Mouse (Mus musculus) spleen, adult 2 months (tissue): Measurements from ENCODE around the gene Pkd1l3. TPM values are rescaled to one million over a fixed set of nuclear protein-coding genes. Genes with fewer than 3 reads are reported as not detected.

Source experiments
- DNase-seq, 2 experiments: peaks; one replicate each; pipeline versions ENCODE4 v3.0.0 to v3.0.0-alpha.2; 2012 to 2021; ENCODE audit warnings: low spot score in 2 of 2, low read depth in 1 of 2
- H3K27ac ChIP-seq: fragments of 200-500 bp; 2 replicates; pipeline ENCODE4 v1.5.1; 2012; ENCODE audit warnings: low read length, inconsistent platforms; ENCODE audit not compliant: insufficient read depth
- H3K27me3 ChIP-seq: fragments of 200-500 bp; 2 replicates; pipeline ENCODE4 v1.6.1; 2012; ENCODE audit warnings: mild to moderate bottlenecking, moderate library complexity, low read length, inconsistent platforms; ENCODE audit not compliant: control insufficient read depth, insufficient read depth
- H3K36me3 ChIP-seq: fragments of 200-500 bp; 2 replicates; pipeline ENCODE4 v1.6.1; 2012; ENCODE audit warnings: mild to moderate bottlenecking, low read length, inconsistent platforms; ENCODE audit not compliant: control insufficient read depth, insufficient read depth
- H3K4me1 ChIP-seq: fragments of 200-500 bp; 2 replicates; pipeline ENCODE4 v1.6.1; 2011; ENCODE audit warnings: inconsistent platforms; ENCODE audit not compliant: control insufficient read depth, insufficient read depth, insufficient read length
- H3K4me3 ChIP-seq: fragments of 200-500 bp; 2 replicates; pipeline ENCODE4 v1.5.1; 2011; ENCODE audit warnings: mild to moderate bottlenecking, inconsistent platforms; ENCODE audit not compliant: insufficient read depth, insufficient read length; ENCODE audit errors: extremely low read depth
- CTCF ChIP-seq: fragments of 200-500 bp; IDR thresholded peaks from 2 replicates; pipeline ENCODE4 v1.5.1; 2011; ENCODE audit warnings: mild to moderate bottlenecking, inconsistent platforms; ENCODE audit not compliant: insufficient read depth, insufficient read length, insufficient replicate concordance; ENCODE audit errors: extremely low read depth
- POLR2A ChIP-seq: fragments of 200-500 bp; IDR thresholded peaks from 2 replicates; pipeline ENCODE4 v1.6.1; 2011; ENCODE audit warnings: low read depth, low read length, inconsistent platforms
- WGBS: fragments of 180-500 bp; shearing (Covaris S2); methylation state at CpG from one replicate; pipeline ENCODE4 v1.1.7; 2018; 5-methylcytosine and 5-hydroxymethylcytosine counted together
- polyA plus RNA-seq: library from polyadenylated mRNA; depleted of rRNA; stranded (reverse); fragments of >200 nt; gene quantifications from 2 replicates; pipeline ENCODE4 v1.2.3, GENCODE M21; 2012

The Pkd1l3 gene
- polyA plus RNA-seq, 1 experiment, result 0.91 TPM

GRCm38 (mm10) chr8:109615569-109615968 lies 1.3 kb downstream of the Pkd1l3 start:
- Histone ChIP-seq H3K27me3 (no peaks in the 10 kb centered on the region), H3K27ac (no peak overlapping the region), H3K4me1 (no peaks in the 10 kb centered on the region), H3K4me3 (no peak overlapping the region), H3K36me3 (no peaks in the 10 kb centered on the region)
- 80% methylated on average over 3 of the region's 3 CpGs for WGBS
- DNase-seq, result no peak
- TF ChIP-seq CTCF (no peak), POLR2A (no peak)

DNA sequence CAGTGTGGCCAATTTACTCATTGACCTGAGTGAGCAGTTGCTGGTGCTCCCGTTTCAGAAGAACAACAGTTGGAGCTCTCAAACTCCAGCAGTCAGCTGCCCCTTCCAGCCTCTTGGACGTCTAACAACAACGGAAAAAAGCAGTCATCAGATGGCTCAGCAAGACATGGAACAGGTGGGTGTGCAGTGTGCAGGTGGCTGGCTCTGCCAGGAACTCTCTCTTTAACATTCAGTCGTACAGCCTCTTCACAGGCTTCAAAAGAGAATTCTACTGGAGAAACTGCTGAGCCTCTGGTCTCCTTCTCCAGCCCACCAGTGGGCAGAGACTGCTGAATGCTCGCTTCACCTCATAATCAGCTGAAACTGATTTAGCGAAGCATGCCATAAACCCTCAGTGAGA lies 14.3 kb downstream of the Pkd1l3 start:
- Histone ChIP-seq H3K27me3 (no peaks in the 10 kb centered on the region), H3K36me3 (no peaks in the 10 kb centered on the region), H3K4me3 (no peak overlapping the region), H3K27ac (no peak overlapping the region), H3K4me1 (no peaks in the 10 kb centered on the region)
- no peak for DNase-seq
- 81% methylated on average over 6 of the region's 6 CpGs for WGBS
- TF ChIP-seq POLR2A (no peak), CTCF (no peak)

- Histone ChIP-seq H3K36me3 (no peaks in the 10 kb centered on the region), H3K27me3 (no peaks in the 10 kb centered on the region), H3K27ac (no peak overlapping the region), H3K4me3 (no peak overlapping the region), H3K4me1 (no peaks in the 10 kb centered on the region)
- DNase-seq, result no peak
- 85% methylated on average over 5 of the region's 5 CpGs for WGBS
- TF ChIP-seq CTCF (no peak), POLR2A (no peak)
Measured at GRCm38 (mm10) chr8:109632498-109632897, 18.2 kb downstream of the Pkd1l3 start.

DNA sequence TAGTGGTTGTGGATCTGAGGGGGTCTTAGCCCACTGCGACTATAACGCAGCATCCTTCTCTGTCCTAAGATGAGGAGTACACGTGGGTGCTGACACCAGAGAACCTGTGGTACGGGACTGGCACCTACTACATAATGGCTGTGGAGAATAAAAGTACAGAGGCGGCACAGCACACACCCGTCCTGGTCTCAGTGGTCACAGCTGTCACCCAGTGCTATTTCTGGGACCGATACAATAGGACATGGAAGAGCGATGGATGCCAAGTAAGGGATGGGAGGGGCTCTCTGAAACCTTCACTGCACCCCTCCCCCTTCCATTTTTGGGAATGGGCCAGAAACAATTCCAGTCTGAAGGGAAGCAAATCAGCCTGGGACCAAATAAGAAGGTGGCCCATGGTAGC lies 20.8 kb downstream of the Pkd1l3 start:
- Histone ChIP-seq H3K27ac (no peak overlapping the region), H3K4me1 (no peaks in the 10 kb centered on the region), H3K4me3 (no peak overlapping the region), H3K27me3 (no peaks in the 10 kb centered on the region), H3K36me3 (no peaks in the 10 kb centered on the region)
- no peak for DNase-seq
- 94% methylated on average over 8 of the region's 8 CpGs for WGBS
- TF ChIP-seq CTCF, result no peak
- no peak for TF ChIP-seq POLR2A

DNA sequence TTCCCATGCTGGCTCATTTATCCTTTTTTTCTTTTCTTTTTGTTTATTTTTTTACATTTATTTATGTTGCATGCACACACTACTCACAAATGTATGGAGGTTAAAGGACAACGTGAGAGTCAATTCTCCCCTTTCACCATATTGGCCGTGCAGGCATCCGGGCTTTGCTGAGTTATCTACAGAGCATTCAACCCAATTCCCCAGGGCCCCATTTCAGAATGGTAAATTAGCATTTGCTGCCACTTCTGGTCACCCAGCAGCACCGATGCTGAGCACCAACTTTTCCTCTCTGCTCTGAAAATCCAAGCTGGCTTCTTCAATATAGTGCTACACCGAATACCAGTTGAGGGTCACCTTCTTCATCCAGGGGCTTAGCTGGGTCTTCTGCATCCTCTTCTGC lies 24.5 kb downstream of the Pkd1l3 start:
- WGBS, result 82% methylated on average over 5 of the region's 5 CpGs

DNA sequence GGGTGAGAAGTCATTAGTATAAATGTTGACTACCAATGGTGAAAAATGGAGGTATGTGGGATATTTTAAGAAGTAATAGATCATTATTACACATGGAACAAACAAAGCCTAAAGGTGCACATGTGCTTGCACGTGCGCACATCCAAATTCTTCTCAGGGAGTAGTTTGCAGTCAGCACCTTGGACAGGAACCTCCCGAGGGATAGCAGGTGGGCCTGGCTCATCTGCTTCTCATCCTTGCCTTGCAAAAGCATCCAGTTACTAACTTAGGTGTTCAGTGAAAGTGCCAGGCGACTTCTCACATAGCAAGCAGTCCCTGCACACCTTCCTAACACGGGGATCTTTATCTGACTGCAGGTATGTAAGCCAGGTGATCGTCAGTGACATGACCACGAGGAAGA lies 26.1 kb downstream of the Pkd1l3 start:
- H3K27me3 ChIP-seq, result no peaks in the 10 kb centered on the region
- no peak for DNase-seq
- H3K4me1 ChIP-seq, result no peaks in the 10 kb centered on the region
- WGBS, result 70% methylated on average over 7 of the region's 7 CpGs
- no peak overlapping the region for H3K27ac ChIP-seq
- no peak overlapping the region for H3K4me3 ChIP-seq
- H3K36me3 ChIP-seq, result no peaks in the 10 kb centered on the region
- no peak for TF ChIP-seq CTCF
- no peak for TF ChIP-seq POLR2A

More for the DNA sequence above, 24.5 kb downstream of the Pkd1l3 start:
- no peak for TF ChIP-seq POLR2A
- no peak for TF ChIP-seq CTCF
- Histone ChIP-seq H3K27ac (no peak overlapping the region), H3K4me1 (no peaks in the 10 kb centered on the region), H3K4me3 (no peak overlapping the region), H3K27me3 (no peaks in the 10 kb centered on the region), H3K36me3 (no peaks in the 10 kb centered on the region)
- DNase-seq, result no peak

GRCm38 (mm10) chr8:109641236-109641635 lies 26.9 kb downstream of the Pkd1l3 start:
- Histone ChIP-seq H3K4me3 (no peak overlapping the region), H3K27ac (no peak overlapping the region), H3K36me3 (no peaks in the 10 kb centered on the region), H3K4me1 (no peaks in the 10 kb centered on the region), H3K27me3 (no peaks in the 10 kb centered on the region)
- TF ChIP-seq CTCF (no peak), POLR2A (no peak)
- WGBS, result 80% methylated on average over 5 of the region's 5 CpGs
- no peak for DNase-seq

DNA sequence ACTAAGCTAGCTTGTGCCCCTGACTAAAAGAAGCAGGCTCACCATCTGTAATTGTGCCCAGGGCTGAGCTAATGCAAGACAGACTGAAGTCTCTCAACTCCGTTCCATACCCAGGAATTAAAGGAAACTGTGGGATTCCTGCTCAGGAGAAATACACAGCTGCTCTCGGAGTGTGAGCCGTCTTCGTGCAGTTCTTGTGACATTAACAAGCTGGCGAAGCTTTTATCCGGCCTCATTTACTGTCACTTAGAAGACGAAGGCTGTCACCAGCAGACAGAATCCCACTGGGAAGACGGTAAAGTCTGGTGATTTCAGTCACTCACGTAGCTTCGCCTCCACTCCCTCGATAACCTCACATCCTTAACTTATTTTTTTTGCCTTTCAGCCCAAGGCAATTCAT lies 33.0 kb downstream of the Pkd1l3 start:
- Histone ChIP-seq H3K4me1 (no peaks in the 10 kb centered on the region), H3K36me3 (no peaks in the 10 kb centered on the region), H3K4me3 (no peak overlapping the region), H3K27ac (no peak overlapping the region), H3K27me3 (no peaks in the 10 kb centered on the region)
- DNase-seq, result no peak
- TF ChIP-seq CTCF, result no peak
- no peak for TF ChIP-seq POLR2A
- WGBS, result 85% methylated on average over 11 of the region's 11 CpGs
